Mouse (Mus musculus) heart, embryonic 15.5 days (tissue): ENCODE results near the gene Alkbh1. TPM values are rescaled to one million over a fixed set of nuclear protein-coding genes. Genes with fewer than 3 reads are reported as not detected.

Experiments used
- ATAC-seq: fragments of 200-750 bp; cut with Nextera tagmentation; replicated peaks from 2 replicates; pipeline ENCODE4 v1.8.0; 2017; ENCODE audit warnings: low read depth, moderate TSS enrichment; ENCODE audit not compliant: insufficient number of reproducible peaks, insufficient read depth, low FRiP score
- H3K27ac ChIP-seq: fragments of 300-500 bp; sonication (generic); 2 replicates; pipeline ENCODE4 v1.5.1; 2015; ENCODE audit warnings: mild to moderate bottlenecking, inconsistent platforms
- H3K27me3 ChIP-seq: fragments of 300-500 bp; sonication (generic); 2 replicates; pipeline ENCODE4 v1.6.1; 2015; ENCODE audit warnings: inconsistent platforms
- H3K36me3 ChIP-seq: fragments of 300-500 bp; sonication (generic); 2 replicates; pipeline ENCODE4 v1.6.1; 2015; ENCODE audit warnings: mild to moderate bottlenecking, inconsistent platforms
- H3K4me1 ChIP-seq: fragments of 300-500 bp; sonication (generic); replicated peaks from 2 replicates; pipeline ENCODE4 v1.6.1; 2015; ENCODE audit warnings: inconsistent platforms
- H3K4me2 ChIP-seq: fragments of 300-500 bp; sonication (generic); 2 replicates; pipeline ENCODE4 v1.6.1; 2015; ENCODE audit warnings: inconsistent platforms, mild to moderate bottlenecking, moderate library complexity
- H3K4me3 ChIP-seq: fragments of 300-500 bp; sonication (generic); 2 replicates; pipeline ENCODE4 v1.5.1; 2015; ENCODE audit warnings: mild to moderate bottlenecking, inconsistent platforms
- H3K9ac ChIP-seq: fragments of 300-500 bp; sonication (generic); 2 replicates; pipeline ENCODE4 v1.6.1; 2015; ENCODE audit warnings: mild to moderate bottlenecking, inconsistent platforms
- H3K9me3 ChIP-seq: fragments of 300-500 bp; sonication (generic); replicated peaks from 2 replicates; pipeline ENCODE4 v1.6.1; 2016; ENCODE audit warnings: inconsistent platforms
- WGBS: fragments of 180-500 bp; shearing (Covaris S2); methylation state at CpG from one replicate; pipeline ENCODE4 v1.1.7; 2015; ENCODE audit warnings: mixed read lengths; 5-methylcytosine and 5-hydroxymethylcytosine counted together
- polyA plus RNA-seq: library from polyadenylated mRNA; unstranded; fragments of >200 nt; fragmentation: Nextera tagmentation; extraction: Ambion mirVana; gene quantifications from 2 replicates; pipeline ENCODE4 v1.2.1, GENCODE M21; 2015

Gene Alkbh1
- polyA plus RNA-seq, 1 experiment from 2014 or later = 33.4 TPM

DNA sequence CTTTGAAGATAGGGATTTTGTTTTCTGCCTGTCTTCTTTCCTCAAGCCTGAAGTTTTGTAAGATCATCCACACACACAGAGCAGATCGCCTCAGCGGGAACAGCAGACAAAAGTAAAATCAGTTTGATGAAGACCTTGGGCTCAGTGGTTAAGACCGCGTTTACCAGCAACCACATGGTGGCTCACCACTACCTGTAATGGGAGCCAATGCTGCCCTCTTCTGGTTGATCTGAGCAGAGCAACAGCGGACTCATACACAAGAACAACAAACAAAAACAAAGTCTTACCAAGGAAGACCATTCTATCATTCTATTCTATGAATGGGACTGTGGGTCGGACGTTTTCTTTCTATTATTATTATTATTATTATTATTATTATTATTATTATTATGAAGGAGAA is 27.1 kb downstream of the Alkbh1 start:
- Histone ChIP-seq H3K27me3 (no peaks in the 10 kb centered on the region), H3K9me3 (no peaks in the 10 kb centered on the region), H3K27ac (no peak overlapping the region), H3K4me1 (peaks cover under 1% of the 10 kb centered on the region; the same call in 1 of the 2 replicates), H3K36me3 (no peaks in the 10 kb centered on the region), H3K9ac (no peak overlapping the region), H3K4me3 (no peak overlapping the region), H3K4me2 (no peak overlapping the region)
- WGBS = 29% methylated on average over 7 of the region's 7 CpGs
- no peak for ATAC-seq

DNA sequence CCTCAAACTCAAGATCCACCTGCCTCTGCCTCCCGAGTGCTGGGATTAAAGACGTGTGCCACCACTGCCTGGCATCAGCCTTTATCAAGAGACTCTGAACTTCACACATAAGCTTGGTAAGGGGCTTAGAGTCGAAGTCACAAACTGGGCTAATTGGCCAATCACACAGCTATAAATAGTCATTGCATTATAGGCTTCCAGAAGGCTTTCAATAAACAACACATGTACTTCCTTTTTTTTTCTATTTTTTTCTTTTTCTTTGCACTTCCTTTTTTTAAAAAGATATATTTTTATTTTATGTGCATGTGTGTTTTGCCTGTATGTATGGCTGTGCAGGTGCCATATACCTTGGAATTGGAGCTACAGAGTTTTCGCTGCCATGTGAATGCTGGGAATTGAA is 28.5 kb downstream of the Alkbh1 start:
- H3K9me3 ChIP-seq = no peaks in the 10 kb centered on the region
- H3K4me2 ChIP-seq = no peak overlapping the region
- no peaks in the 10 kb centered on the region for H3K27me3 ChIP-seq
- no peak for ATAC-seq
- H3K36me3 ChIP-seq = no peaks in the 10 kb centered on the region
- WGBS = 67% methylated on average over 4 of the region's 4 CpGs
- H3K9ac ChIP-seq = no peak overlapping the region
- H3K4me1 ChIP-seq = peaks cover 11% of the 10 kb centered on the region
- H3K27ac ChIP-seq = no peak overlapping the region
- no peak overlapping the region for H3K4me3 ChIP-seq

DNA sequence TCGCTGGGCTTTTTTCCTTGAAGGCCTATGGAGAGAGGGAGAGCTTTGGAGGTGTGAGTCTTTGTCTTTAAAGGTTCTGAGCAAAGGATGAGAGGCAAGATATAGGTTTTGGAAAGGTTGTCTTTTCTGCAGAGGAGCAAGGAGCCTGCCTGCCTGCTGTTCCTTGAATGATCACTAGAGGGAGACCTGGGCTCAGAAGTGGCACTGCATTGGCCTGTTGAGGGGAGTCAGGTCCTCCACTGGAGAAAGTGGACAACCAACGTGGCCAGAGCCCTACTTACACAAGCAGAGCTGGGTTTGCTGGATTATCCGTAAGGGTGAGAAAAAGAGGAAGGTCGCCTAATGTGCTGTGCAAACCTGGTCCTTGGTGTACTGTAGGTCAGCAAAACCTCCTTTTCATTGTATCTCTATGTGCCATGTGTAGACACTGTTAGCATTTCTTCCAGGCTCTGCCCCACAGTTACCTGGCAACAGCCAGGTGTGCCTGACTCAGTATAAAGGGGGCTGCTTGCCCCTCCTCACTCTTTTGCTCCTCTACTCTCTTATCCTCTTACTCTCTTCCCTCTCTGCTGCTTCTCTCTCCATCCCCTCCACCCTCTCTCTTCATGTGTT is 30.5 kb downstream of the Alkbh1 start:
- no peak for ATAC-seq
- H3K27me3 ChIP-seq = no peaks in the 10 kb centered on the region

DNA sequence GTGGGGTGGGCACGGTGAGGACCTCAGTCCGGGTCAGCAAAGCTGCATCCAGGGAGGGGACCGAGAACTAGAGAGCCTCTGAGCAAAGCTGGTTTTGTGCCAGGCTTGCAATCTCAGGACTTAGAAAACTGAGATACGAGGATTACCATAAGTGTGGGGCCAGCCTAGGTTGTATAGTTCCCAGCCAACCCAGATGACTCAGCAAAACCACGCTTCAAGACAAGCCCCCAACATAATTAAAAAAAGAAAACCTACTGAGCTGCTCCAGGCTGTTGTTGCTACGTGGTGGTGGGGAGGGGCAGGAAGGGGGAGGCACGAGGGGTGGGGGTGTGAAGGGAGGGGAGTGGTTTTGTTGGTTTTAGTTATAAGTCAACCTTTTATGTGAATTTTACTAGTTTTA is 32.8 kb downstream of the Alkbh1 start:
- WGBS = 19% methylated on average over 7 of the region's 7 CpGs
- no peaks in the 10 kb centered on the region for H3K9me3 ChIP-seq
- no peak overlapping the region for H3K4me3 ChIP-seq
- peak; percentile 47; the same call in 1 of the 2 replicates for ATAC-seq
- H3K9ac ChIP-seq = no peak overlapping the region
- no peaks in the 10 kb centered on the region for H3K27me3 ChIP-seq
- H3K4me2 ChIP-seq = peak overlapping the region; percentile 32
- 0 out of 2 replicates have a peak overlapping the region, but pooled peaks have one; percentile 28 for H3K27ac ChIP-seq
- peaks cover 23% of the 10 kb centered on the region for H3K4me1 ChIP-seq
- no peaks in the 10 kb centered on the region for H3K36me3 ChIP-seq

More for the DNA sequence above, 30.5 kb downstream of the Alkbh1 start:
- Histone ChIP-seq H3K9ac (no peak overlapping the region), H3K4me2 (no peak overlapping the region), H3K27ac (no peak overlapping the region), H3K4me3 (no peak overlapping the region), H3K9me3 (no peaks in the 10 kb centered on the region), H3K4me1 (peaks cover 12% of the 10 kb centered on the region), H3K36me3 (no peaks in the 10 kb centered on the region)
- 16% methylated on average over 4 of the region's 4 CpGs for WGBS

DNA sequence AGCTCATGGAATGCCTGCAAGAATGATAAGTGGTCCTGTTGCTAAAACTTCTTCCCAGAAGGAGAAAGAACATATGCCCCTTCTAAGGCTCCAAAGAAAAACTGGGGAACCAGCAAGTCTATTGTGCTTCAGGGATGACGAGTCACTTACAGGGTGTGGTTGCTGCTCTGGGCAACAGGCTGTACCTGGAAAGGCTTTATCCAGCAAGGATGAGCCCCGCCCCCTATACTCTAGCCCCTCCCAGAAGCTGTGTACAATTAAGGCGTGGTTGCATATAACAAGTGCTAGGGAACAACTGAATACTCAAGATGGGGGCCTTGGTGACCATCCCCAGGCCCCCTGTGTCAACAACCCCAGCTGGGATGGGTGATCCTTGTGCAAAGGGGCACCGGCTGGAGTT is 34.7 kb downstream of the Alkbh1 start:
- Histone ChIP-seq H3K27me3 (no peaks in the 10 kb centered on the region), H3K4me2 (no peak overlapping the region), H3K36me3 (no peaks in the 10 kb centered on the region), H3K4me1 (peaks cover 23% of the 10 kb centered on the region), H3K9me3 (no peaks in the 10 kb centered on the region), H3K27ac (no peak overlapping the region), H3K4me3 (no peak overlapping the region), H3K9ac (no peak overlapping the region)
- WGBS = 85% methylated on average over 4 of the region's 4 CpGs
- no peak for ATAC-seq

DNA sequence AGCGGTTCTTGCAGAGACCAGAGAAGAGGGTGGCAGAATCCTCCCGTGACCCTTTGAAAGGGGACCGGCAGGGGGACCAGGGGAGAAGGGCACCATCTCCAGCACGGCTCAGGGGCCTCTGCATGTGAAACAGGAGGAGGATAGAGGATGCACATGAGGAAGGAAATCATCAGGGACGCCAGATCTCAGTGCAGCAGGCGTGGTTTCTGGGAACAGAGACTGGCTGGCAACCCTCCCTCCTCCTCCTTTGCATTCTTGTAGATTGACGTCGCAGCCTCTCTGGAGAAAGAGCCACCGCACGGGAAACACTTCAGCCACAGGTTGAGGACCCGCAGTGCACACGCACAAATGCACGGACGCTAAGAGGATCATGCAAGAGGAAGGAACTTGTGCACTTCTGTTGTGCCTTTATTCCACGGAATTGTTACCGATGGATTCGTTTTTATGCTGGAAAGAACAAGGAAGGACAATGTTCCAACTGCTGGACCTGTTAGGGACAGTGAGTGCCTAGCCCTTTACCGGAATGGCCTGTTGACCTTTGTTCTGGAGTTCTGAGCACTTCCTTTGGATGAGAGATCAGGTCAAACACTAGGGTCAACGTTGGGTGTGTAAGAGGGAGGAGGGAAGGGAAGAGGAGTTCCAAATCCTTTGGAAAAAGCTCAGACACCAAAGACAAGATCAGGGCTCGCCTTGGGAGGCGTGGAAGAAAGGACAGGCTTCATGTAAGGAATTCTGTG is 35.8 kb downstream of the Alkbh1 start:
- H3K9me3 ChIP-seq = no peaks in the 10 kb centered on the region
- peaks cover 23% of the 10 kb centered on the region for H3K4me1 ChIP-seq
- no peak overlapping the region for H3K9ac ChIP-seq
- peak overlapping the region; percentile 52 for H3K4me2 ChIP-seq
- peak; percentile 36; the same call in 1 of the 2 replicates for ATAC-seq
- 19% methylated on average over 21 of the region's 21 CpGs for WGBS
- peak overlapping the region; percentile 55 for H3K27ac ChIP-seq
- no peaks in the 10 kb centered on the region for H3K27me3 ChIP-seq
- H3K36me3 ChIP-seq = no peaks in the 10 kb centered on the region
- peak overlapping the region; percentile 18 for H3K4me3 ChIP-seq

DNA sequence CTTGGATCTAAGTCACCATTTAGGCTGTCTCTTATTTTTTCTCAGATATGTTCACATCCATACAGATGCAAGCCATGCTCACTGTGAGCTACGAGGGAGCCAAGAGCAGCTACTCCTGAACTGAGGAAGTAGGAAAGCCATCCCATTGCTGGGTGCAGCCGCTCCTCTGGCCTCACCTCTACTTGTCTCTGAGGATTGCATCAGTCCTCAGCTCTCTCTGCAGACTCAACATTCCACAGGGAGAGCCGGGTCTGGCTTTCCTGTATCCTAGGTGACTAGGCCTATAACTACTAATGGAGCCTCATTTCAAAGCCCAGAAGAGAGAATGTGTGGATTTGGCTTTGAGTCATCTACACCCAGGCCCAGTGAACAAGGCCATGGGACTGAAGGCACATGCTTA is 38.1 kb downstream of the Alkbh1 start:
- ATAC-seq = no peak
- H3K9me3 ChIP-seq = no peaks in the 10 kb centered on the region
- no peak overlapping the region for H3K4me3 ChIP-seq
- no peaks in the 10 kb centered on the region for H3K36me3 ChIP-seq
- peaks cover 12% of the 10 kb centered on the region for H3K4me1 ChIP-seq
- no peaks in the 10 kb centered on the region for H3K27me3 ChIP-seq
- no peak overlapping the region for H3K27ac ChIP-seq
- 65% methylated on average over 3 of the region's 3 CpGs for WGBS
- H3K9ac ChIP-seq = no peak overlapping the region
- H3K4me2 ChIP-seq = no peak overlapping the region

DNA sequence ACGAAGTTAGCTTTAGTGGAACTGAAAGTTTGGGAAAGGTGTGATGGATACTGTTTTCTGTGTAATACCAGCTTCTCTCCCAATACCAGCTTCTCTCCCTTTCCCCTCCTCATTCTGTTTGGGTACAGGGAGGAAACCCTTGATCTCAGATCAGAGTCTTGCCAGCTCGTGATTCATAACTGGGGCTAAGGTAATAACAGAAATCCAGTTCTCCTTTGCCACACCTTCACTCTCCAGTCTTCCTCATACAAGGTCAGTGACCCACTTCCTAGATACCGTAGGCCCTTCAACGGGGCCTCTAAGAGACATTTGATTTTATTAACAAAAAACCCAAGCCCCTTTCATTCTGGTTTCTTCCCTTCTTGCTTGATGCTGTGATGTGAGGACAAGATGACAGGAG is 38.7 kb downstream of the Alkbh1 start:
- H3K36me3 ChIP-seq = no peaks in the 10 kb centered on the region
- H3K27me3 ChIP-seq = no peaks in the 10 kb centered on the region
- no peaks in the 10 kb centered on the region for H3K9me3 ChIP-seq
- H3K4me1 ChIP-seq = peaks cover 12% of the 10 kb centered on the region
- WGBS = 83% methylated on average over 4 of the region's 4 CpGs
- H3K4me2 ChIP-seq = no peak overlapping the region
- ATAC-seq = no peak
- H3K4me3 ChIP-seq = no peak overlapping the region
- no peak overlapping the region for H3K27ac ChIP-seq
- no peak overlapping the region for H3K9ac ChIP-seq

DNA sequence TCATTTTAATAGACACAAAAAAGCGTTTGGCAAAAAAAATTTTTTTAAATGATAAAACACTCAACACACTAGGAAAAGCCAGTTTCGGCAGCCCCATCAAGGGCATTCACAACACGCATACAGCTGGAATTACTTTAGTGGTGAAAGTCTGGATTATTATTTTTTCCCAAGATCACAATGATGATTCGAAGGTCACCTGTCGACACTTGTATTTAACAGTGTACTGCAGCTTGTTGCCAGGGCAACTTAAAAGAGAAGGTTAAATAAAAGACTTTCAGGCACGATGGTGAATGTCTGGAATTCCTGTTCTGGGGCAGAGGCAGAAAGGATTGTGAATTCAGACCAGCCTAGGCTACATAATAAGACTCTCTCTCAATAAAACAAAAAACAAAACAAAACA is 41.9 kb downstream of the Alkbh1 start:
- Histone ChIP-seq H3K36me3 (no peaks in the 10 kb centered on the region), H3K9ac (no peak overlapping the region), H3K4me1 (no peaks in the 10 kb centered on the region), H3K27me3 (no peaks in the 10 kb centered on the region), H3K4me2 (no peak overlapping the region), H3K27ac (no peak overlapping the region), H3K9me3 (no peaks in the 10 kb centered on the region), H3K4me3 (no peak overlapping the region)
- 48% methylated on average over 6 of the region's 6 CpGs for WGBS
- ATAC-seq = no peak

DNA sequence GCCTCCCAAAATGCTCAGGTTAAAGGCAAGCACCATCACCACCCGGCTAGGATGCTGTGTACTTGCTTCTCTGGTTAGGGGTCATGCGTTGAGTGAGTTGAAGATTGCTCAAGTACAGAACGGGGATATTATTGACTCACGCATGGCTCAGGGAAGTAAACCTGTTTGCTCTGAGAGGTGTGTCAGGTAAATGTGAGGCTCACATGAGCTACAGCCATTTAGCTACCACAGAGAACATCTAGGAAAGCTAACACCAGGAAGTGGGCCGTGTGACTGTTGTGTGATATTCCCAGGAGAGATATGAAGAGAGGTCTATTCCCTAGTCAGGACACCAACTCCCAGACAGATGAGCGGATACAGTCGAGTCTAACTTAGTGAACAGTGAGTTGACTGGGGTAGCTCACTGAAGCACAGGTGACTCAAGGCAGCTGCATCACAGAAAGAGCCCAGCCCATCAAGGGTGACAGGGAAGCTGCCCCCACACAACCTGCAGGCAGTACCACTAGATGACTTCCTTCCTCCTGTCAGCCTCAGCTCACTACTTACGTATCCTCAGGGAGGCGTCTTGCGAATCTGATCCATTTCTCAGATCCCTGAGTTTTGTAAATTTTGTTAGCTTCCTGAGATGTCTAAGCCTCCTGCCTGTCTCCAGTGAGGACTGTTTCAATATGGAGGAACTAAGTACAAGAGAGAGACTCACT is 44.5 kb downstream of the Alkbh1 start:
- ATAC-seq = no peak
- no peaks in the 10 kb centered on the region for H3K27me3 ChIP-seq

DNA sequence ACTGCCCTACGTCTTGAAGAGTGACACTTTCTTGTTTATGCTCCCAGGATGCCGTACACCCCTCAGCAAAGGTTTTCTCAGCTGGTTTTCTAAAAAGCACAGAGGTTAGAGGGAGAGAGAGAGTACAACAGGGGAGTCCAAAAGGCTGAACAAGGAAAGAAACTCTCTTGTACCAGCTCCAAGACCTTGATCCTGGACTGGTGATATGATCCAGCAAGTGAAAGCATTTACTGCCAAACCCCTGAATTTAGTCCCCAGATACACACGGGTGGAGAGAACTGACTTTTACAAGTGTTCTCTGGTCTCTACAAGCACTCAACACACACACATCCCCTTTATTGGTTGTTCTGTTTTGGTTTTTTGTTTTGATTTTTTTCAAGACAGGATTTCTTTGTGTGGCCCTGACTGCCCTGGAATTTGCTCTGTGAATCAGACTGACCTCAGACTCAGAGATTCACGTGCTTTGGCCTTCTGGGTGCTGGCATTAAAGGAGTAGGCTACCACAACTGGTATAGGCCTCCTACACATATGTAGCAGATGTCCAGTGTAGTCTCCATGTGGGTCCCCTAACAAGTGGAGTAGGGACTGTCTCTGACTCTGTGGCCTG is 45.9 kb downstream of the Alkbh1 start:
- Histone ChIP-seq H3K4me3 (no peak overlapping the region), H3K9me3 (no peaks in the 10 kb centered on the region), H3K36me3 (no peaks in the 10 kb centered on the region), H3K27ac (no peak overlapping the region), H3K4me2 (no peak overlapping the region), H3K4me1 (no peaks in the 10 kb centered on the region), H3K27me3 (no peaks in the 10 kb centered on the region), H3K9ac (no peak overlapping the region)
- WGBS = 66% methylated on average over 4 of the region's 4 CpGs
- ATAC-seq = no peak

More for the DNA sequence above, 44.5 kb downstream of the Alkbh1 start:
- no peak overlapping the region for H3K27ac ChIP-seq
- no peak overlapping the region for H3K4me2 ChIP-seq
- no peak overlapping the region for H3K9ac ChIP-seq
- H3K9me3 ChIP-seq = no peaks in the 10 kb centered on the region
- H3K4me3 ChIP-seq = no peak overlapping the region
- H3K4me1 ChIP-seq = no peaks in the 10 kb centered on the region
- 80% methylated on average over 10 of the region's 10 CpGs for WGBS
- no peaks in the 10 kb centered on the region for H3K36me3 ChIP-seq
